Mouse (Mus musculus): Measurements from ENCODE around the gene Map3k14. TPM values are rescaled to one million over a fixed set of nuclear protein-coding genes. Genes with fewer than 3 reads are reported as not detected.
A peak's percentile ranks its signal among the peaks of the same experiment; 100 is the strongest.

Gene Map3k14
- total and polyA plus RNA-seq, 2 experiments from 2014 or later, result 1.3 to 9.4 TPM

DNA sequence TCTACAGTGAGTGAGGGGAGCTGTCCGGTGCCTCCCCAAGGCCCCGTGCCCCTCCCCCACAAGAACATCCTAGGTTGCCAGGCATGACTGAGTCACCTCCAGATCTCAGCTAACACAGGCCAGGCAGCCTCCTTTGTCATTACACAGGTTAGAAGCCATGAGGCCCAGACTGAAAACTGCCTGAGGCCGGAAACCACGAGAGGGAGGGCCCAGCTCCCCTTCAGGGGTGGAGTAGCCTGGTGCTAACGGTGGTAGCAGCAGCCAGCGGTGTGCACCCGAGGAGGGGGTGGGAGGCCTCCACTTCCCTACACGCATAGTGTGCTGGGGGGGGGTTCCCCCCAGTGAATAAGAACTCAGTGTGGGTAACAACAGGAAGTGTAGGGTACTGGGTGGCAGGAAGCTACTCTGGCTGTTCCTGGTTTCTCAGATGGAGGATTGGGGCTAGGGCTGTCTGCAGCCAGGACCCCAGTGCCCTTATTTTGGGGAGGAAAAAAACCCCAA lies 92.3 kb downstream of the Map3k14 start:
- WGBS, result 50% methylated on average over 8 of the region's 8 CpGs
- H3K4me3 ChIP-seq (ENCODE audit: low read depth, low read length), result no peak overlapping the region
- peak overlapping the region; percentile 19; the same call in 1 of the 2 replicates for H3K27ac ChIP-seq (ENCODE audit: low read depth)
- H3K4me2 ChIP-seq (ENCODE audit: low read depth, low read length), result peak overlapping the region; percentile 31; the same call in 1 of the 2 replicates
- no peak overlapping the region for H3K9ac ChIP-seq (replicated peaks; ENCODE audit: low read depth, low read length)
- DNase-seq (ENCODE audit: low spot score) (peak; percentile 16), ATAC-seq (ENCODE audit: insufficient read depth, low read depth) (no peak)
- TF ChIP-seq CTCF (IDR thresholded peaks at IDR 0.05; ENCODE audit: low read depth) (no peak), EP300 (IDR thresholded peaks at IDR 0.05; ENCODE audit: low read depth) (no peak)
- no peaks in the 10 kb centered on the region for H3K9me3 ChIP-seq (replicated peaks; ENCODE audit: control insufficient read depth, low read length)
- 0 out of 2 replicates have a peak, but pooled peaks cover 23% of the 10 kb centered on the region for H3K4me1 ChIP-seq (ENCODE audit: control insufficient read depth, insufficient read depth)
- H3K27me3 ChIP-seq (ENCODE audit: control insufficient read depth, insufficient read depth, low read length), result peaks cover 20% of the 10 kb centered on the region
- H3K36me3 ChIP-seq (replicated peaks; ENCODE audit: control insufficient read depth, insufficient read depth, low read length), result no peaks in the 10 kb centered on the region

DNA sequence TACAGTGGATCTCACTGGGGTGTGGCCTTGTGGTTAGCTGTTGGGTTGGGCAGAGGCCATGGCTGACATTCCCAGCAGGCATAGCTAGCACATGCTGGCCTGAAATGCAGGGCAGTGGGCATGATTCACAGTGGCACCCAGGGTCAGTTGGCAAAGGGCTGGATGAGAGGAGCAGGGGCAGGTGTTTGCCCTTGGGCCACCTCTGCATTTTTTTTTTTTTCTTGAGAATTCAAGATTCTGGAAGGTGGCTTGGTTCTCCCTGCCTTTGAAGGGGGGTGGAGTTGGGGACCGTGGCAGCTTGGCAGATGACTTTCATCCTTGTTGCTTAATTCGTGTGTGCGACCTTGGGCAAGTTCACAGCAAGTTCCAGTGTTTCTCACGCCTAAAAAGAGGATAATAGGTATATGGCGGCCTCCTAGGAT lies 92.8 kb downstream of the Map3k14 start:
- TF ChIP-seq EP300 (IDR thresholded peaks at IDR 0.05; ENCODE audit: low read depth) (no peak), CTCF (IDR thresholded peaks at IDR 0.05; ENCODE audit: low read depth) (no peak)
- Histone ChIP-seq H3K4me1 (ENCODE audit: control insufficient read depth, insufficient read depth) (0 out of 2 replicates have a peak, but pooled peaks cover 23% of the 10 kb centered on the region), H3K9ac (replicated peaks; ENCODE audit: low read depth, low read length) (no peak overlapping the region), H3K4me3 (ENCODE audit: low read depth, low read length) (peak overlapping the region; percentile 3; the same call in 1 of the 2 replicates), H3K9me3 (replicated peaks; ENCODE audit: control insufficient read depth, low read length) (no peaks in the 10 kb centered on the region), H3K27me3 (ENCODE audit: control insufficient read depth, insufficient read depth, low read length) (peaks cover 25% of the 10 kb centered on the region), H3K36me3 (replicated peaks; ENCODE audit: control insufficient read depth, insufficient read depth, low read length) (no peaks in the 10 kb centered on the region), H3K27ac (ENCODE audit: low read depth) (peak overlapping the region; percentile 19; the same call in 1 of the 2 replicates), H3K4me2 (ENCODE audit: low read depth, low read length) (peak overlapping the region; percentile 31; the same call in 1 of the 2 replicates)
- 69% methylated on average over 5 of the region's 5 CpGs for WGBS
- ATAC-seq (ENCODE audit: insufficient read depth, low read depth) (no peak), DNase-seq (ENCODE audit: low spot score) (no peak)

DNA sequence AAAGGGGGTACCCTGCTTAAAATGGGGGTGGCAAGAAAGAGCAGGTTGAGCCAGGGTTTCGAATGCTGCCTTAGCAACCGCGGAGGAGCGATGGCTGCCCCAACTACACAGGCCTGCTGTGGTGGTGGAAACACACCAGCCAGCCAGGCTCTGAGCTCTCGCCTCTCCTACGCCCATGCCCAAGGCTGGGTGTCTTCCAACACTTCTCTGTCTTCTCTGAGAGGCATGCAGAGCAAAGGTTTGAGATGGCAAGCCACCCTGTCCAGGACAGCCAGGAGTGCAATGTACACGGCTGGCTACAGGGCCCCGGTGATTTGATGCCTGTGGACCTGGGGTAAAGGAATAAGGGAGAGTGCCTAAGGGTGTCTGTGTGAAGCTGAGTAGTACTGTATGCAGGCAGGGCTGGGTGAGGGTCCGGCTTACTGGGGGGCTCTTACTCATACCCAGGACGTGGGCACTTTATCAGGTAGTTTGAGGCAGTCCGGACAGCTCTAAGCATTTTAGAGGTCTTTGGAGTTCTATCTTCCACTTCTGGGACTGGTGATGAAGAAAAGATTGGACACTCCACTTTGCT lies 93.4 kb downstream of the Map3k14 start:
- no peaks in the 10 kb centered on the region for H3K9me3 ChIP-seq (replicated peaks; ENCODE audit: control insufficient read depth, low read length)
- 91% methylated on average over 11 of the region's 11 CpGs for WGBS
- 0 out of 2 replicates have a peak, but pooled peaks cover 23% of the 10 kb centered on the region for H3K4me1 ChIP-seq (ENCODE audit: control insufficient read depth, insufficient read depth)
- peak overlapping the region; percentile 31; the same call in 1 of the 2 replicates for H3K4me2 ChIP-seq (ENCODE audit: low read depth, low read length)
- no peak overlapping the region for H3K9ac ChIP-seq (replicated peaks; ENCODE audit: low read depth, low read length)
- H3K4me3 ChIP-seq (ENCODE audit: low read depth, low read length), result peak overlapping the region; percentile 3; the same call in 1 of the 2 replicates
- peaks cover 26% of the 10 kb centered on the region for H3K27me3 ChIP-seq (ENCODE audit: control insufficient read depth, insufficient read depth, low read length)
- H3K27ac ChIP-seq (ENCODE audit: low read depth), result peak overlapping the region; percentile 19; the same call in 1 of the 2 replicates
- ATAC-seq (ENCODE audit: insufficient read depth, low read depth) (no peak), DNase-seq (ENCODE audit: low spot score) (no peak)
- TF ChIP-seq EP300 (IDR thresholded peaks at IDR 0.05; ENCODE audit: low read depth) (no peak), CTCF (IDR thresholded peaks at IDR 0.05; ENCODE audit: low read depth) (no peak)
- no peaks in the 10 kb centered on the region for H3K36me3 ChIP-seq (replicated peaks; ENCODE audit: control insufficient read depth, insufficient read depth, low read length)

DNA sequence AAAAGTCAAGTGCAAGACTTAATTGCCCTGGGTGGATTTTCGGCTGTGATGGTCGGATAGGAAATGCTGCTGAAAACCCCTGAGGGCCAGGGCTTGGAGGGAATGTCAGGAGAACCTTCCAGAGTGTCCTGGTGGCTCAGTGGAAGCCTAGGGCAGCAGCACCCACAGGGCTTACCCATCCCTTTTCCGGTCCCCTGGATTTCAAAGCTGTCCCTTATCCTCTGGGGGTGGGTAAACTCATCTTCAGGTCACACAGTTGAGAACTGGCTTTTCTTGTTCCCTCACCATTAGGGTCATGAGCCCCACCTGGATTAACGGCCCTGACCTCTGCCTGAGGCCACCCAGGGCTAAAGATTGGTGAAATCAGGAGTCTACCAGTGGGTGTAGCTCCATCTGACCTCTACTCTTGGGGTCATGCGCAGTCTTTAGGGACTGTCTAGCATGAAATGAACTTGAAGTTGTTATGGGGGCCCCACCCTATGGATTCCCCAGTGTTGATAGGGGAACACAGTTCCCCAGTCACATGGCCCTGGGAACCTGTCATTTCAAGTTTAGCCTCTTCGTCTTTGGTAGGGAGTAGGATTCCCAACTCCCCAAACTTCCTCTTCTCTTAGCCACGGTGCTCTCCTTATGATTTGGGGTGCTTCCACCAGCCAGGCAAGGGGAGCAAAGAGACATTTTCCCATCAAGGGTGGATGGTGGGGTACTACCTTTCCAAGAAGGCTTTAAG lies 94.1 kb downstream of the Map3k14 start:
- DNase-seq (ENCODE audit: low spot score) (no peak), ATAC-seq (ENCODE audit: insufficient read depth, low read depth) (no peak)
- Histone ChIP-seq H3K4me2 (ENCODE audit: low read depth, low read length) (peak overlapping the region; percentile 99; the same call in 1 of the 2 replicates), H3K27ac (ENCODE audit: low read depth) (no peak overlapping the region), H3K36me3 (replicated peaks; ENCODE audit: control insufficient read depth, insufficient read depth, low read length) (no peaks in the 10 kb centered on the region), H3K27me3 (ENCODE audit: control insufficient read depth, insufficient read depth, low read length) (peaks cover 26% of the 10 kb centered on the region), H3K4me1 (ENCODE audit: control insufficient read depth, insufficient read depth) (0 out of 2 replicates have a peak, but pooled peaks cover 23% of the 10 kb centered on the region), H3K9me3 (replicated peaks; ENCODE audit: control insufficient read depth, low read length) (no peaks in the 10 kb centered on the region), H3K4me3 (ENCODE audit: low read depth, low read length) (no peak overlapping the region; the same call in 1 of the 2 replicates), H3K9ac (replicated peaks; ENCODE audit: low read depth, low read length) (no peak overlapping the region)
- no peak for TF ChIP-seq CTCF (IDR thresholded peaks at IDR 0.05; ENCODE audit: low read depth)
- no peak for TF ChIP-seq EP300 (IDR thresholded peaks at IDR 0.05; ENCODE audit: low read depth)
- WGBS, result 90% methylated on average over 7 of the region's 7 CpGs

DNA sequence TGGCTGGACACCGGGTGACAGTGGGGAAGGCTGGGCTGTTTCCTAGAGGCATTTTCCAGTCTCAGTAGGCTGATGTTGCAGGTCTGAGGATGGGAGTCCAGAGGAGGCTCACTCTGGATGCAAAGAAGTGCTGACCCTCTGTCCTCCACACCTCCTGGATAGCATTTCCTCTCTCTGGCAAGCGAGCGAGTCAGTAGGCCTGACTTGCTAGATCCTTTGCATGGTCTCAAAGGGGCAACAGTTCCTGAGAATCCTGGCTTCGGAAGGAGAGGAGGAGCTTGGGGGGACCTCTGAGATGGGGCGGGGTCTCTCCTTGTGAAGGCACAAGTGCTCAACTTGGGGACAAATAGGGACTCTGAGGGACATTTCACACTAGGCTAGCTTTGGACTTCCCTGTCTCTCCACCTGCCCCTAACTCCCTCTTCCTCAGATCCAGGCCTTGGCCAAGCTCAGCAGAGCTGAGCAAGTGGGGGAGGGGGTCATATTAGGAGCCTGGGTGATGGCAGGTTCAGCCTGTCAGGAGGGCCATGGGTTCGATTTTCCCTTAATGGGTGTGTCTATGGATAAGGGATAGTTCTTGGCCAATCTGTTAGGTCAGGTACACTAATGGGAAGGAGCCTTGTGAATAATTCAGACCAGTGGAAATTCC lies 94.8 kb downstream of the Map3k14 start:
- WGBS, result 55% methylated on average over 6 of the region's 6 CpGs
- no peak overlapping the region for H3K9ac ChIP-seq (replicated peaks; ENCODE audit: low read depth, low read length)
- H3K4me1 ChIP-seq (ENCODE audit: control insufficient read depth, insufficient read depth), result 0 out of 2 replicates have a peak, but pooled peaks cover 16% of the 10 kb centered on the region
- H3K27ac ChIP-seq (ENCODE audit: low read depth), result 0 out of 2 replicates have a peak overlapping the region, but pooled peaks have one; percentile 0
- H3K4me2 ChIP-seq (ENCODE audit: low read depth, low read length), result peak overlapping the region; percentile 99; the same call in 1 of the 2 replicates
- peak overlapping the region; percentile 74; the same call in 1 of the 2 replicates for H3K4me3 ChIP-seq (ENCODE audit: low read depth, low read length)
- H3K9me3 ChIP-seq (replicated peaks; ENCODE audit: control insufficient read depth, low read length), result no peaks in the 10 kb centered on the region
- ATAC-seq (ENCODE audit: insufficient read depth, low read depth) (no peak), DNase-seq (ENCODE audit: low spot score) (no peak)
- H3K27me3 ChIP-seq (ENCODE audit: control insufficient read depth, insufficient read depth, low read length), result peaks cover 26% of the 10 kb centered on the region
- TF ChIP-seq CTCF (IDR thresholded peaks at IDR 0.05; ENCODE audit: low read depth) (no peak), EP300 (IDR thresholded peaks at IDR 0.05; ENCODE audit: low read depth) (no peak)
- no peaks in the 10 kb centered on the region for H3K36me3 ChIP-seq (replicated peaks; ENCODE audit: control insufficient read depth, insufficient read depth, low read length)
